Mouse (Mus musculus): ENCODE results near the gene Vtn. TPM values are rescaled to one million over a fixed set of nuclear protein-coding genes. Genes with fewer than 3 reads are reported as not detected.

The Vtn gene
- polyA plus RNA-seq, 1 experiment from 2014 or later, result 134 TPM

GRCm38 (mm10) chr11:78535376-78536079 lies 36.6 kb downstream of the Vtn start:
- peak overlapping the region; percentile 78 for H3K4me3 ChIP-seq (replicated peaks; ENCODE audit: low read depth, low read length)
- H3K9ac ChIP-seq (replicated peaks; ENCODE audit: low read length), result peak overlapping the region; percentile 78
- H3K4me1 ChIP-seq (ENCODE audit: control insufficient read depth, insufficient read depth, low read length), result peaks cover 22% of the 10 kb centered on the region
- H3K36me3 ChIP-seq (ENCODE audit: control insufficient read depth, insufficient read depth, low read length), result peaks cover 26% of the 10 kb centered on the region
- no peaks in the 10 kb centered on the region for H3K9me3 ChIP-seq (ENCODE audit: control insufficient read depth, low read length)
- H3K27me3 ChIP-seq (ENCODE audit: control insufficient read depth, insufficient read depth, low read length), result no peaks in the 10 kb centered on the region
- ATAC-seq (ENCODE audit: low FRiP score, low TSS enrichment), result no peak; the same call in 1 of the 2 replicates
- DNase-seq, result peak; percentile 57
- under 1% methylated on average over 23 of the region's 23 CpGs for WGBS
- H3K4me2 ChIP-seq (ENCODE audit: low read length), result peak overlapping the region; percentile 67
- peak overlapping the region; percentile 86 for H3K27ac ChIP-seq (replicated peaks; ENCODE audit: low read depth, low read length)

- DNase-seq, result peak; percentile 99
- peaks cover 22% of the 10 kb centered on the region for H3K4me1 ChIP-seq (ENCODE audit: control insufficient read depth, insufficient read depth, low read length)
- ATAC-seq (ENCODE audit: low FRiP score, low TSS enrichment), result peak; percentile 97
- no peaks in the 10 kb centered on the region for H3K27me3 ChIP-seq (ENCODE audit: control insufficient read depth, insufficient read depth, low read length)
- H3K9ac ChIP-seq (replicated peaks; ENCODE audit: low read length), result peak within 1 kb of the TSS; percentile 78
- peak within 1 kb of the TSS; percentile 78 for H3K4me3 ChIP-seq (replicated peaks; ENCODE audit: low read depth, low read length)
- H3K4me2 ChIP-seq (ENCODE audit: low read length), result peak within 1 kb of the TSS; percentile 74
- no peaks in the 10 kb centered on the region for H3K9me3 ChIP-seq (ENCODE audit: control insufficient read depth, low read length)
- peaks cover 32% of the 10 kb centered on the region for H3K36me3 ChIP-seq (ENCODE audit: control insufficient read depth, insufficient read depth, low read length)
- H3K27ac ChIP-seq (replicated peaks; ENCODE audit: low read depth, low read length), result peak within 1 kb of the TSS; percentile 88
- under 1% methylated on average over 52 of the region's 52 CpGs for WGBS
Measured at GRCm38 (mm10) chr11:78536080-78536689, 37.3 kb downstream of the Vtn start, which contains the start of the genes Tnfaip1 and Ift20. Gene Tnfaip1 (minus strand): TSS chr11:78536332. Gene Ift20 (plus strand): TSS chr11:78536361.

GRCm38 (mm10) chr11:78536690-78537084 lies 37.8 kb downstream of the Vtn start:
- H3K4me2 ChIP-seq (ENCODE audit: low read length), result peak overlapping the region; percentile 74
- no peaks in the 10 kb centered on the region for H3K27me3 ChIP-seq (ENCODE audit: control insufficient read depth, insufficient read depth, low read length)
- H3K4me3 ChIP-seq (replicated peaks; ENCODE audit: low read depth, low read length), result peak overlapping the region; percentile 78
- 4% methylated on average over 14 of the region's 14 CpGs for WGBS
- ATAC-seq (ENCODE audit: low FRiP score, low TSS enrichment) (no peak), DNase-seq (no peak)
- H3K36me3 ChIP-seq (ENCODE audit: control insufficient read depth, insufficient read depth, low read length), result peaks cover 36% of the 10 kb centered on the region
- no peaks in the 10 kb centered on the region for H3K9me3 ChIP-seq (ENCODE audit: control insufficient read depth, low read length)
- H3K27ac ChIP-seq (replicated peaks; ENCODE audit: low read depth, low read length), result peak overlapping the region; percentile 88
- H3K4me1 ChIP-seq (ENCODE audit: control insufficient read depth, insufficient read depth, low read length), result peaks cover 22% of the 10 kb centered on the region
- H3K9ac ChIP-seq (replicated peaks; ENCODE audit: low read length), result peak overlapping the region; percentile 78

GRCm38 (mm10) chr11:78540358-78540757 lies 41.5 kb downstream of the Vtn start:
- Histone ChIP-seq H3K36me3 (ENCODE audit: control insufficient read depth, insufficient read depth, low read length) (peaks cover 57% of the 10 kb centered on the region), H3K4me1 (ENCODE audit: control insufficient read depth, insufficient read depth, low read length) (peaks cover 10% of the 10 kb centered on the region), H3K9ac (replicated peaks; ENCODE audit: low read length) (no peak overlapping the region), H3K27ac (replicated peaks; ENCODE audit: low read depth, low read length) (no peak overlapping the region), H3K4me2 (ENCODE audit: low read length) (no peak overlapping the region), H3K9me3 (ENCODE audit: control insufficient read depth, low read length) (no peaks in the 10 kb centered on the region), H3K27me3 (ENCODE audit: control insufficient read depth, insufficient read depth, low read length) (no peaks in the 10 kb centered on the region), H3K4me3 (replicated peaks; ENCODE audit: low read depth, low read length) (no peak overlapping the region)
- WGBS, result 95% methylated on average over 3 of the region's 3 CpGs
- no peak for DNase-seq
- no peak for ATAC-seq (ENCODE audit: low FRiP score, low TSS enrichment)

DNA sequence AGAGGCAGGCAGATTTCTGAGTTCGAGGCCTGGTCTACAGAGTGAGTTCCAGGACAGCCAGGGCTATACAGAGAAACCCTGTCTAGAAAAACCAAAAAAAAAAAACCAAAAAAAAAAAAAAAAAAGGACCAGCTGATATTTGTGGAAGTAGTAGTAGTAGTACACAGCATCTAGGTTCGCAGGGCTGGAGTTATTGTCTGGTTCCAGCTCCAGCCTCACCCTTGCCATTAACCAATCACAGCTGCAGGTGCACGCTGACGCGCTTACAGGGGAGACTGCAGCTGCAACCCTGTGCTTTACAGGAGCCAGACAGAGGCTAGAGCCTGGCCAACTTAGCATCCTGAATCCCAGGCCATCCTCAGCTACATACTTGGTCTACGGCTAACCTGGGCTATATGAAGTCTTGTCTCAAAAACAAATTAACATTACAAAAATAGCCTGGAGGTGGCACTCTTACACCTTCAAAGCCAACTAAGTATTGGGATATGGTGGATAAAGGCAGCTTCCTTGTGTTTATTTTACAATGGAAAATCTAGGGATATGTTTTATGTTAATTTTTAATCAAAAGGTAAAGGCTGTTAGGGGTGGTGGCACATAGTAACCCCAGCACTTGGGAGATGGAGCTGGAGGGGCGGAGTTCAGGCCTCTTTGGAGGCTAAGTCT lies 45.7 kb downstream of the Vtn start:
- DNase-seq (peak; percentile 40), ATAC-seq (ENCODE audit: low FRiP score, low TSS enrichment) (no peak)
- Histone ChIP-seq H3K4me3 (replicated peaks; ENCODE audit: low read depth, low read length) (no peak overlapping the region), H3K4me2 (ENCODE audit: low read length) (no peak overlapping the region), H3K27ac (replicated peaks; ENCODE audit: low read depth, low read length) (no peak overlapping the region), H3K9ac (replicated peaks; ENCODE audit: low read length) (no peak overlapping the region), H3K9me3 (ENCODE audit: control insufficient read depth, low read length) (no peaks in the 10 kb centered on the region), H3K4me1 (ENCODE audit: control insufficient read depth, insufficient read depth, low read length) (peaks cover 8% of the 10 kb centered on the region), H3K27me3 (ENCODE audit: control insufficient read depth, insufficient read depth, low read length) (no peaks in the 10 kb centered on the region), H3K36me3 (ENCODE audit: control insufficient read depth, insufficient read depth, low read length) (peaks cover 47% of the 10 kb centered on the region)
- WGBS, result 95% methylated on average over 7 of the region's 7 CpGs

DNA sequence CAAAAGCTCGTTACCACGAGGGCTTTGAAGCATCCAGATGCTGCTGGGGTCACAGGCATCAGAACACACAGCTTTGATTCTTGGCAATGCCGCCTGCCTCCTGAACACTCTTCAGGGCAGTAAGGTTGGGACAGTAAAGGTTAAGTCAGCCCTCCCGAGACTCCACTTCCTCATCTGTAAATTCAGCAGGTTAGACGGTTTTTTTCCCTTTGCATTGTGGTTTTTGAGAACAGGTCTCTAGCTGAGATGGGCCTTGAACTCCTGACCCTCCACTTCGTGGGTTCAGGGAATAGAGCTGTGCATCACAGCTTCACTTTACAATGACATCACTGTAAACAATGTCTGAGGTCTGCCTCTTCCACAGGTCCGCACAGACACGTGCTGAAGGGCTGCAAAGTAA lies 46.3 kb downstream of the Vtn start:
- Histone ChIP-seq H3K4me1 (ENCODE audit: control insufficient read depth, insufficient read depth, low read length) (peaks cover 11% of the 10 kb centered on the region), H3K27ac (replicated peaks; ENCODE audit: low read depth, low read length) (no peak overlapping the region), H3K9me3 (ENCODE audit: control insufficient read depth, low read length) (no peaks in the 10 kb centered on the region), H3K9ac (replicated peaks; ENCODE audit: low read length) (no peak overlapping the region), H3K4me3 (replicated peaks; ENCODE audit: low read depth, low read length) (no peak overlapping the region), H3K4me2 (ENCODE audit: low read length) (no peak overlapping the region), H3K36me3 (ENCODE audit: control insufficient read depth, insufficient read depth, low read length) (peaks cover 41% of the 10 kb centered on the region), H3K27me3 (ENCODE audit: control insufficient read depth, insufficient read depth, low read length) (no peaks in the 10 kb centered on the region)
- no peak for DNase-seq
- ATAC-seq (ENCODE audit: low FRiP score, low TSS enrichment), result no peak
- 86% methylated on average over 8 of the region's 8 CpGs for WGBS

DNA sequence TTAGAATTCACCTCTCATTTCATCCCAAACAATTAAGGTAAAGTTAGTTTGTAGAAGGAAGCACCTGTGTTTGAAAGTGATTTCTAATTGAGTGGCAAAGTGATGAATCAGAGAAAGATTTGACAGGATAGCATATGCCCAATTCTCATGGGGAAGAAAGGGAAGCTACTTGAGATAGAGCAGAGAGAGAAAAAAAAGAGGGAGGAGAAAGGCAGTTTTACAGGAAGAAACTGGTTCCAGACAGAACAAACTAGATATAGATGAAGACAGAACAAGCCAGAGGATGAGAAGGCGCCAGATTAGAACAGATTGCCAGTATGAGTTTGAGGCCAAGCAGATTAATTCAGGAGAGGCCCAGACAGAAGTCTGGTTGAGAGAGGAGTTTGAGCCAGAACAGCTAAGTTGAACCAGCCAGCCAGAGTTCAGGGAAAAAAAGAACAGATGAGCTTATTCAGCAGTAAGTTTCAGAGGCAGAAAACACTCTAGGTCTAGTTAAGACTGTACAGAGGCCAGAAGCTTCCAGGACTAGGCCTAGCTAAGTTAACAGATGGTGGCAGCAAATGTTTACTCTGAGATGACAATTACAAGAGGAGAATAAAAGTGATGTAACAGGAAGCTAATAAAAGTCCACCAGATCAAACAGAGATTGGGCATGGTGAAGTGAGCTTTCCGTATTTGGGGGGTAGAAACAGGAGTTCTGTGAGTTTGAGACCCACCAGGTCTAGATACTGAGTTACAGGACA lies 49.0 kb downstream of the Vtn start:
- no peak overlapping the region for H3K4me2 ChIP-seq (ENCODE audit: low read length)
- DNase-seq (no peak), ATAC-seq (ENCODE audit: low FRiP score, low TSS enrichment) (no peak)
- H3K27me3 ChIP-seq (ENCODE audit: control insufficient read depth, insufficient read depth, low read length), result no peaks in the 10 kb centered on the region
- H3K27ac ChIP-seq (replicated peaks; ENCODE audit: low read depth, low read length), result no peak overlapping the region
- H3K4me3 ChIP-seq (replicated peaks; ENCODE audit: low read depth, low read length), result no peak overlapping the region
- peaks cover 11% of the 10 kb centered on the region for H3K4me1 ChIP-seq (ENCODE audit: control insufficient read depth, insufficient read depth, low read length)
- WGBS, result 97% methylated on average over 2 of the region's 2 CpGs
- H3K36me3 ChIP-seq (ENCODE audit: control insufficient read depth, insufficient read depth, low read length), result peaks cover 22% of the 10 kb centered on the region
- no peaks in the 10 kb centered on the region for H3K9me3 ChIP-seq (ENCODE audit: control insufficient read depth, low read length)
- H3K9ac ChIP-seq (replicated peaks; ENCODE audit: low read length), result no peak overlapping the region

GRCm38 (mm10) chr11:78549491-78549987 lies 50.6 kb downstream of the Vtn start:
- Histone ChIP-seq H3K9me3 (ENCODE audit: control insufficient read depth, low read length) (no peaks in the 10 kb centered on the region), H3K27me3 (ENCODE audit: control insufficient read depth, insufficient read depth, low read length) (no peaks in the 10 kb centered on the region), H3K4me3 (replicated peaks; ENCODE audit: low read depth, low read length) (peak overlapping the region; percentile 60), H3K4me2 (ENCODE audit: low read length) (peak overlapping the region; percentile 80), H3K9ac (replicated peaks; ENCODE audit: low read length) (no peak overlapping the region; the same call in 1 of the 2 replicates), H3K36me3 (ENCODE audit: control insufficient read depth, insufficient read depth, low read length) (peaks cover 10% of the 10 kb centered on the region), H3K4me1 (ENCODE audit: control insufficient read depth, insufficient read depth, low read length) (peaks cover 11% of the 10 kb centered on the region), H3K27ac (replicated peaks; ENCODE audit: low read depth, low read length) (no peak overlapping the region)
- ATAC-seq (ENCODE audit: low FRiP score, low TSS enrichment) (no peak), DNase-seq (no peak)
- WGBS, result 12% methylated on average over 5 of the region's 5 CpGs

All from midbrain, embryonic 14.5 days (tissue).